Mouse (Mus musculus): ENCODE data around the gene Shkbp1. TPM values are rescaled to one million over a fixed set of nuclear protein-coding genes. Genes with fewer than 3 reads are reported as not detected.

Gene Shkbp1
- total RNA-seq, 1 experiment from 2014 or later = 16.1 TPM

GRCm38 (mm10) chr7:27366082-27366844 is 10.4 kb upstream of the Shkbp1 start:
- no peak for DNase-seq

DNA sequence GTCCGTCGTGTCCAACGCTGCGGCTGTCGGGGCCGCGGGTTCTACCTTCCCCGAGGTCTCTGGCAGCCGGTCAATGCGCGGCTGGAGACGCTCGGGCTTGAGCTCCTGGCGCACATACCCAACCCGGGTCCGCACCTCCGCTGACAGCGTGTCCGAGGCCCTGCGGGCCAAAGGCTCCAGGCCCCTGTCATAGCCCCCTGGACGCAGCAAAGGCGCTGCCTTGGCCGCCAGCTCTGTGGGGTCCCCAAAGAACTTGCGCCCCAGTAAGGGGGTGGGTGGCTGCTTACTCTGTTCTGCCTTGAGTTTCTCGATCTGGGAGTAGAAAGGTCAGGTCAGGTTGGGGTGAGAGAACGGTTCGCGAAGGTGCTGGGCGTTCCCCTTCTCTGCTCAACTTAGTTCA is 8.6 kb upstream of the Shkbp1 start:
- no peak for DNase-seq

- DNase-seq = peak; percentile 100
These were observed 5.6 kb upstream of the Shkbp1 start for GRCm38 (mm10) chr7:27361283-27361946.

DNA sequence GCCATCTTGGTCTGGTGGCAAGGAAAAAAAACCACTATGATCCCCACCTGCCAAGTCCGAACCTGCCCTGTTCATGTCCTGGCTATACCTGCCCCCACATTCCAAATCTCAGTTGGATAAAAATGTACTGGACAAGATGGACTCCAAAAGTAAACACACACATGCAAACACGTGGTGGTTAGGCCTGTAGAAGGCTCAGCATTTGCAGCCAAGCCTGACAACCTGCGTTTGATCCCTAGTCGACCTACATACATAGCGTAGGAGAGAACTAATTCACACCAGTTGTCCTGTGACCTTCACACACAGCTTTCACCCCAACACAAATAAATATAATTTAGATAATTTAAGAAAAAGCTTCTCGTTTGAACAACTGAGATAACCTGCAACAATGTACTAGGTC is 4.9 kb upstream of the Shkbp1 start:
- DNase-seq = no peak

DNA sequence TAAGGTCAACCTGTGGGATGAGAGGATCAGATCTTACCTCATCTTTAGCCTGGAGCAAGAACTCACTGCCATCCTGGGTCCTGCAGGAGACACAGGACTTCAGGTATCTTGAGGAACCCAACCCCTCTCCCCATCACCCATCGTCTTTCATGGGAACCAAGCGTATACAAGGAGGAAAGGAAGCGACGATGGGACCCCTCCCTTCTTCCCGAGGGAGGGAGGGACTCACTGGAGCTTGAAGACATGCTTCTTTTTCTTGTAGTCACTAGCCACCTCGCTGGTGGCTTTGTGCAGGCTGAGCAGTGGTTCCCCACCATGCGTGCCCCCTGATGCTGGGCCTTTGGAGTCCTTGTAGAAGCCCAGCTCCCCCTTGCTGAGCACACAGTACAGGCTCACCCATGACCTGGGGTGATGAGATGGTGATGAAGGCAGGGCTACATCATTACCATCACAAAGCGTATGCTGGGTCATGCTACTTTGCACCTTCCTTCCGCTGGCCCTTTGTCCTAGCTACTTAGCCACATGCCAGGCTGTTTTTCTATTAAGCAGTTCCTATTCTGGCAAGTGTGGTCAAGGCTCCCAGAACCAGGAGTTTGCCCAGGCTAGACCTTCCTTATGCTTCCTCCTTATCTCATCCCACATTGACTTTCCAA is 4.0 kb upstream of the Shkbp1 start:
- DNase-seq = no peak

- DNase-seq = no peak
These were observed 3.3 kb upstream of the Shkbp1 start for GRCm38 (mm10) chr7:27359162-27359561.

DNA sequence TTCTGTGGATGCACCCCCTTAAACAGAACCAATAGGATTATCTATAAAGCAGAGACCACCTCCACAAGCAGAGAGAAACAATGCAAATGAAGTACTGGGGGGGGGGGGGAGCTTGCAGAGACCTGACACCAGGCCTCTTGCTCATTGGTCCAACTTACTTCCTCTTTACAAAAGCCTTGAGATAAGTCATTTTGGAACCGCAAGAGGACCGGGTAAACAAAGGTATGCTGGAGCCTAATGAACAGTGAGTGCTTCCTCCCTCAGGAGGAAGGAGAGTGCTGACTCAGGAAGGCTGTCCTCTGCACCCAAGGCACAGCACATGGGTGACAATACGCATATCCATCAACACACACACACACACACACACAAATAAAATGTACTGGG is 1.8 kb upstream of the Shkbp1 start:
- DNase-seq = no peak

GRCm38 (mm10) chr7:27356861-27357594 is 1.2 kb upstream of the Shkbp1 start, which contains the start of gene Gm20479:
TSS of gene Gm20479 (minus strand) at chr7:27357419.
- DNase-seq = peak; percentile 26

DNA sequence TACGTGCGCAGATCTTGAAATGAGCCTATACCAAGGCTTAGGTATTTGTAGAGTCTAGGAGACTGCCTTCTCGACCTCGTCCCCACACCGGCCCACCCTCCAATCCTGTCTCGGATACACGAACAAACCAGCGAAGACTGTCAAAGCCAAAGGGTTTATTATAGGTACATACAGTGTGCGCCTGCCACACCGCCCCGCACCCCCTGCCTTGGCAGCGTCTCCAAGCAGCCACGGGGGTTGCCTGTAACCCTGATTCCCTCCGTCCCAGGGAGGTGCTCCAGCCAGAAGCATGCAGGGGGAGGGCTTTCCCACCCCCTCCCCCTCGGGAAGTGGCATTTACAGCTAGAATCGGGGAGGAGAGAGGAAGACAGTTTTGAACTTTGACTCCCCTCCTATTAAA is 429 bp upstream of the Shkbp1 start:
- peak; percentile 70 for DNase-seq

- no peak for DNase-seq
These were observed 558 bp downstream of the Shkbp1 start for GRCm38 (mm10) chr7:27355261-27355660.

DNA sequence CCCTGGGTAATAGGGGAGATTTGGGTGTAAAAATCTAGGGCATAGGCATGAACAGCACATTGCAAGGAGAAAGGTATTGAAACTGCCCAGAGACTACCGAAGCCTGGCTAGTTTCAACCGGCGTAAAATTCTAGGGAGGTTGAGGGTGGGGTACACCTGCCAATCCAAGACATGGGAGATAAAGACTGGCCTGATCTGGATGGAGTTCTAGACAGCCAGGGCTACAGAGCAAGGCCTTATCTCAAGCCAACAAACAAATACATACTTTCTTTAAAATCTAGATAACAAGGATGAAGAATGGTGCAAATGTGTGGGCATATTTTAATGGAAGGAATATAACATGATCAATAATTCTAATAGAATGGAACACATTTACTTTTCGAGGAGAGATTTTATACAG is 1.0 kb downstream of the Shkbp1 start:
- DNase-seq = no peak

DNA sequence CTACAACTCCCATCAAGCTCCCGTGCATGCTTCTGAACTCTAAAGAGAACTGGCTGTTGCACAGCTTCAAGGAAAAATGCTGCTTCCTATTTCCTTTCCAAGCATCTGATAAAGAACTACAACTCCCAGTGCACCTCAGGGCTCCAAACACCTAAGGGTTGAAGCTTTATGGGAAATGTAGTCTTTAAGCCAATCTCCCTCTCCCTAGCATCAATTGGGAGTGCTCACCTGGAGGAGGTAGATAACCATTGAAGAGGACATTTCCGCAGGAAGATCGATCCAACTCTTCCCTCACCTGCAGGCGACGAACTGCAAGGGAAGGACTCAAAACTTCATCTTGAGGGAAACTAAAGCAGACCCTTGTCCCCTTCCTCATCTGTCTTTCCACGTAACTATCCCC is 1.7 kb downstream of the Shkbp1 start:
- DNase-seq = no peak

- DNase-seq = no peak
These were observed 10.4 kb downstream of the Shkbp1 start for GRCm38 (mm10) chr7:27345444-27345843.

DNA sequence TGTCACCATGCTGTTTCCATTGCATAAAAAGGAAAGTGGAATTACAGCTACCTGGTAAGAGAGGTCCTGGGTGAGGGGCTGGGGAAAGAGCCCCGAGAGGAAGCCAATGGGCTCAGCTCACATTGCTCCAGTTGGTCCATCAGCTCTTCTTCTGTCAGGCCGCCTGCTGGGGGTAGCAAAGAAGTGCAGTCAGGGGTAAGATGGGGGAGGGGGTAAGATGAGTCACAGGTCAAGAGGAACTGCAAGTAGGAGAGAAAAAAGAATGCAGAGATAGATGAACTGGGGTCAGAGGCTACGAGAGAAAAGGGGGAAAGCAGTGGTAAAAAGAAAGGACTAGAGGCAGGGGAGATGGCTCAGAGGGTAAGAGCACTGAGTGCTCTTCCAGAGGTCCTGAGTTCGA is 13.2 kb downstream of the Shkbp1 start:
- peak; percentile 45 for DNase-seq

GRCm38 (mm10) chr7:27339519-27339918 is 16.3 kb downstream of the Shkbp1 start:
- no peak for DNase-seq

DNA sequence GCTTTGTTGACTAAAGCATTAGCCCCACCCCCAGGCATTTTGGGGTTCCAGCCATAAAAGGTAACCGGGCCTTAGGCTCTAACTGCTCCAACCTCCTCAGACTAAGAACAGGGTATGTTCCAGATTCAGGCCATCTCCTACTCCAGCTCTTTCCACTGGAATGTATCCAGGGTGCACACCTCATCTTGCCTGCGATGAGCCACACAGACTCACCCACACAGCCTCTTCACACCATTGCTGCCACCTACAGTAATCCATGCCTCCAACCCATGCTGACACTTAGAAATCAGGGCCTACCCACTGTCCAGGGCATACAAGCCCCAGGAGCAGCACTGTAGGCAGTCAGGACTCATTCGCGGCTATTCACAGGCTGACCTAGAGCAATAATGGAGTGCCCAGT is 16.7 kb downstream of the Shkbp1 start:
- no peak for DNase-seq

DNA sequence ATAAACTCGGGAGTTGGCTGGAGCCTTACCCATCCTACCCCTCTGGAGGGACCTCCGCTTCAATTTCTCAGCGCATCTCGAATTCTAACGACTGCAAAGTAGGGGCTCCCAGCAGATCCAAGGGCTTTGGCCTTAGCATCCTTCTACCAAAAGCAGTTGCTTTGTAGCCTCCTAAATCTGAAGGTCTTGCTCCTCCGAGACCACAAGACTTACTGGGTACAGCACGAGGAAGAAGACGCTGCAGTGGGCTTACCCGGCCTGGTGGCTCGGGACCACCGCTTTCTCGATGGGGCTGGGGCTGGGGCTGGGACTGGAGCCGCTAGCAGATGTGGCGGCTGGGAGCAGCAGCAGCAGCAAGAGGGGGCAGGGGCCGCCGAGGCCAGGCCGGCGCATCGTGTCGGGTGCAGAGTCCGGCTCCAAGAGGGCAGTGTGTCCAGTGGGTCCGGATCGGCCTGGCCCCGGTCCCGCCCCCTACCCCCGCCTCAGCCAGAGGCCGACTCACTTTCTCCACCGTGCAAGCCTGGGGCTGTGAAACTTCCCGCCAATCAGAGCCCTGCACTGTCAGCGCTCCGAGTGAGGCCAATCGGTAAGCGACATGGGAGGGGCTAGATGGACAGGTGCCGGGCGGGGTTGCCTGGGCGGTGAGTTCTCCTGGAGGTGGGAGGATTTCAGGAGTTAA is 18.5 kb downstream of the Shkbp1 start, which contains the start of gene Ltbp4:
Ltbp4 (minus strand) TSS at position 518 of the 679 bp plus-strand sequence.
- peak; percentile 50 for DNase-seq

DNA sequence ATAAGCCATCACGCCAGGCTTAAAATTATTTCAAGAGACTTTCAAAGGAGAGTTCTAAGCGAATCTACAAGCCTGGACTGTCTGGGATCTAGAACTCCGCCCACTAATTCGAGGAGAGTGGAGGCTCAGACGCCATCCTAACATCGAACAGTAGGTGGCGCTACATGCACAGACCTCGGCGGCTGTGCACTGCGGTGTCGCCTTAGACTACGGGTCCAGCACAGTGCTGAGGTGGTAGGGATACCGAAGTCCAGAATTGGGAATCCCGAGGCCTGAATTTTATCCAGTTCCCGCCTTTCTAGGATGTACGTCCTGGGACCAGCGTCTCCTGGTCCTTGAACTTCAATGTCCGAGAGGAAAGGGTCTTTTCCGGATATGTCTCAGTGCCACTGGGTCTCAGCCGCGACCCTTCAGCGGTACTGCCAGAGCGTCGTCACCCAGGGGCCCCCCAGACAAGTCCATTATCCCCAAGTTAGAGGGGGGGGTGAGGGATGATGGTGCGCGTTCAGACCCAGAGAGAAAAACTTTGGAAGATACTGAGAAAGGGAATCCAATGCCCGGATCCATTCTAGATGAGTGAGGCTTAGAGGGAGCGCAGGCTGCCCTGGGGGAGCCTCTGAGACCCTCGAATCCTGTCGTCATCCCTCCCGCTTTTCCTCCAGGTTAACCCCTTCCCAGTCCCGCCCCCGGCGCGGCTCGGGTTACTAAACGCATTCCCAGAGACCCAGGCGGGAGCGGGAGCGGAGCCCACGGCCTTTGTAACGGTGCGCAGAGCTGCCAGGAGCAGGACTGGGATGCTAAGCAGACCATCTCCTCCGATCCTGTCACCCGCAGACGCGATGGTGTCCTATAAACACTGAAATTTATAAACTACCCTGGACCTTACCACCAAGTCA is 19.6 kb downstream of the Shkbp1 start:
- DNase-seq = peak; percentile 92

DNA sequence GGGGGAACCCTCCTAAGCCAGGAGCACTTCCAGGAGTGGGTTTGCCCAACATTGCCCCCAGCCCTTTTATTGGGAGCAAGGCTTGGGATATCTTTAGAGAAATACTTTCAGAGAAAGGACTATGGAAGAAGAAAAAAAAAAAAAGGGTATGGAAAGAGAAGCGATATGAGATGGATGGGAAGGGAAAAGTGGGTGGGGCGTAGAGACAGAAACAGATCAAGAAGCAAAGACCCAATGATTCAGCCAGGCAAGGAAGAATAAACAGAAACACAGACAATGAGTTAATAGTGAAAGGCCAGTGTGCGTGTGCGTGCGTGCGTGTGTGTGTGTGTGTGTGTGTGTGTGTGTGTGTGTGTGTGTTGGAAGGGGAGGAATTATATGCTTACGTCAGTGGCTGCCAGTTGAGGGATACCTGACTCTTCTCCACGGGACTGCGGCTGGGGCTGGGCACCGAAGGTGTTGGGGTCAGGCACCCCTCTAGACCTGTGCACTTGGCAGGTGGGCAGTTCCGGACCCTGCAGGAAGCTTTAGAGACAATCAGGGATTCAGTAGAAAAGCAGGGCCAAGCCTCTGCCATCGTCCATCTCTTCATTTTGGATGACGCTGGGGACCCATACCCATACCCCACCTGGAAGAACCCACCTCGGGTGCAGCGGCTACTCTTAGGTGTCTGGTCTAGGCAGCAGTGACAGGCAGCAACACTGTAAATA is 20.7 kb downstream of the Shkbp1 start:
- no peak for DNase-seq

DNA sequence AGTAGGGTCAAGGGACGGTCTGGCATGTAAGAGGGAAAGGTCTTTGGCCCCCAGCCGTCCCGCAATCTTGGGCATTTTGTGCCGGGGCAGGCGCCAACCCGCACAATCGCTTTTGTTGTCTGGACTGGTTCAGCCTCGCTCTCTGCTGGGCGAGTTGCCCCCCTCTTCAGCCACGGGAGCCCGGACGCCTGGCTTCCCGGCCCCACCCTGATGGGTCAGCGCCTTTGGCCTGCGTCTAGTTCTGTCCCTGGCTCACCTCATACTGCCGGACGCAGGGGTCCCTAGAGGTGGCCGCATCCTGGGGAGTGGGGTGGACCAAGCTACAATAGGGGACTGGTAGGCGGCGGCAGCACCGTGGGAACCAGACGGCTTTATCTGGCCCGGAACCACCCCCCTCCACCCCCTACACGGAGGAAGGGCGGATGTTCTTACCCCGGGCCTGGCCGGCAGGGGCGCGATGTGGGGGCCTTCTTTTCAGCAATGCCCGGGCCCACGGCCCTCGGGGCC is 21.4 kb downstream of the Shkbp1 start:
- peak; percentile 54 for DNase-seq

Measured in adrenal gland, postnatal 14 days (tissue).